Mouse (Mus musculus) stomach, embryonic 16.5 days (tissue): Measurements from ENCODE around the gene Ace3. TPM values are rescaled to one million over a fixed set of nuclear protein-coding genes. Genes with fewer than 3 reads are reported as not detected.
"Not testable (repeated sequence)": the region's sequence is repeated elsewhere in the genome, so short reads cannot be mapped to it uniquely, and the experiment has no call there.

ENCODE experiments used
- ATAC-seq: fragments of 200-750 bp; cut with Nextera tagmentation; 2 replicates; pipeline ENCODE4 v1.8.0; 2017; ENCODE audit warnings: moderate number of reproducible peaks, moderate TSS enrichment; ENCODE audit not compliant: insufficient read depth, low FRiP score
- H3K27ac ChIP-seq: fragments of 300-500 bp; sonication (generic); 2 replicates; pipeline ENCODE4 v1.5.1; 2014; ENCODE audit warnings: low read length
- H3K27me3 ChIP-seq: fragments of 300-500 bp; sonication (generic); 2 replicates; pipeline ENCODE4 v1.6.1; 2014; ENCODE audit warnings: low read length, control low read depth, mixed read lengths; ENCODE audit not compliant: control insufficient read depth, insufficient read depth
- H3K36me3 ChIP-seq: fragments of 300-500 bp; sonication (generic); 2 replicates; pipeline ENCODE4 v1.6.1; 2014; ENCODE audit warnings: low read length; ENCODE audit not compliant: control insufficient read depth, insufficient read depth
- H3K4me1 ChIP-seq: fragments of 300-500 bp; sonication (generic); 2 replicates; pipeline ENCODE4 v1.6.1; 2014; ENCODE audit warnings: low read length, control low read depth, mixed read lengths; ENCODE audit not compliant: control insufficient read depth, insufficient read depth
- H3K4me2 ChIP-seq: fragments of 300-500 bp; sonication (generic); 2 replicates; pipeline ENCODE4 v1.6.1; 2014; ENCODE audit warnings: low read depth, low read length, mixed read lengths
- H3K4me3 ChIP-seq: fragments of 300-500 bp; sonication (generic); replicated peaks from 2 replicates; pipeline ENCODE4 v1.5.1; 2014; ENCODE audit warnings: mild to moderate bottlenecking, low read length
- H3K9ac ChIP-seq: fragments of 300-500 bp; sonication (generic); 2 replicates; pipeline ENCODE4 v1.6.1; 2014; ENCODE audit warnings: low read length
- H3K9me3 ChIP-seq: fragments of 300-500 bp; sonication (generic); replicated peaks from 2 replicates; pipeline ENCODE4 v1.6.1; 2016; ENCODE audit warnings: low read length, control low read depth; ENCODE audit not compliant: control insufficient read depth
- WGBS: fragments of 180-500 bp; shearing (Covaris S2); extraction: QIAGEN DNeasy Blood & Tissue Kit; methylation state at CpG from one replicate; pipeline ENCODE4 v1.1.7; 2014; 5-methylcytosine and 5-hydroxymethylcytosine counted together
- polyA plus RNA-seq: library from polyadenylated mRNA; unstranded; fragments of >200 nt; fragmentation: Nextera tagmentation; extraction: Ambion mirVana; gene quantifications from 2 replicates; pipeline ENCODE4 v1.2.1, GENCODE M21; 2015

Gene Ace3
- polyA plus RNA-seq, 1 experiment from 2014 or later: not detected

- WGBS: 38% methylated on average over 10 of the region's 11 CpGs
- ATAC-seq: no peak
- Histone ChIP-seq H3K4me3 (no peak overlapping the region), H3K27me3 (peaks cover 5% of the 10 kb centered on the region; the same call in 1 of the 2 replicates), H3K9me3 (no peaks in the 10 kb centered on the region), H3K27ac (no peak overlapping the region), H3K4me2 (no peak overlapping the region), H3K9ac (no peak overlapping the region), H3K36me3 (no peaks in the 10 kb centered on the region), H3K4me1 (no peaks in the 10 kb centered on the region)
Observed at GRCm38 (mm10) chr11:106026465-106027151, 32.1 kb downstream of the Ace3 start.

DNA sequence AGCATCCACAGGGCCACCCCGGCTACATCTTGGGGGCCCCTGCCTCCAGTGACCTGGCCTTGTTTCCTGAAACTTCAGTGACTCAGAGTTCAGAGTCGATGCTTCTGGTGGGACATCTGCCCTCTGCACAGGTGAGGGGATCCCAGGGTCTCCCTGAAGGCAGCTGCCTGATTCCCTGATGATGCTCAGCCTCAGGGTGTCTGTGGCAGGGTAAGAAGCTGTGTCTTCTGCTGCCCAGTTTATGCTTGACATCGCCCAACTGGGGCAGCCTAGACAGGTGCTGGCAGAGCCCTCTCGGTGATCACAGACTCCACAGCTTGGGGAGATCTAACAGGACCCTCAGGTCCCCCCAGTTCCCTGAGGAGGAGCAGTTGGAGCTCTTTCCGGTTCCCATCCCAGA, 33.1 kb downstream of the Ace3 start:
- Histone ChIP-seq H3K9me3 (no peaks in the 10 kb centered on the region), H3K4me1 (no peaks in the 10 kb centered on the region), H3K4me2 (no peak overlapping the region), H3K36me3 (no peaks in the 10 kb centered on the region), H3K9ac (no peak overlapping the region), H3K27ac (no peak overlapping the region), H3K27me3 (no peaks in the 10 kb centered on the region), H3K4me3 (no peak overlapping the region)
- ATAC-seq: no peak
- 88% methylated on average over 5 of the region's 5 CpGs for WGBS

DNA sequence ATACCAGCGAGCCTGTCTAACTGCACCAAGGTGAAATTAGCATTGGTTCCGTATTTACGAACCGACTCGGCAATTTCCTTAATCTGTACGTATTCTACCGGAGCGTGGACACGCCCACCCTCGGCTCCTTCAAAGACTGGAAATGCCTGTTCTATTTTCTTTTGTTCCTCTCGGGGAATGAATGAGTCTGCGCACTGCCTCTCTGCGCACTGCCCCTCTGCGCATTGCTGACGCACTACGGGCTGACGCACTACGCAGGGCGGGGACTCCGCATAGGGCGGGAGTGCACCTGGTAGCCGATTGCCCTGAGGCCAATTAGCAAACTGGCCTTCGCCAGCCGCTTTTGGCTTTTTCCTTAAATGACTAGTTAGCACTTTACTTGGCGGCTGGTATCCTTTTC, 37.6 kb downstream of the Ace3 start:
- not testable (repeated sequence) for H3K4me1 ChIP-seq, ATAC-seq, H3K9me3 ChIP-seq, H3K27me3 ChIP-seq, H3K4me2 ChIP-seq, H3K36me3 ChIP-seq
- 18% methylated on average over 3 of the region's 25 CpGs for WGBS
- Histone ChIP-seq H3K27ac (0 out of 2 replicates have a peak overlapping the region, but pooled peaks have one; percentile 27), H3K9ac (0 out of 2 replicates have a peak overlapping the region, but pooled peaks have one; percentile 39), H3K4me3 (peak overlapping the region; percentile 40)

- 0 out of 2 replicates have a peak overlapping the region, but pooled peaks have one; percentile 9 for H3K9ac ChIP-seq
- H3K4me1 ChIP-seq: peaks cover 7% of the 10 kb centered on the region
- H3K36me3 ChIP-seq: no peaks in the 10 kb centered on the region
- H3K4me3 ChIP-seq: 0 out of 2 replicates have a peak overlapping the region, but pooled peaks have one; percentile 9
- peak overlapping the region; percentile 33; the same call in 1 of the 2 replicates for H3K4me2 ChIP-seq
- no peaks in the 10 kb centered on the region for H3K27me3 ChIP-seq
- no peak for ATAC-seq
- 33% methylated on average over 11 of the region's 11 CpGs for WGBS
- H3K27ac ChIP-seq: peak overlapping the region; percentile 66
- no peaks in the 10 kb centered on the region for H3K9me3 ChIP-seq
Observed at GRCm38 (mm10) chr11:106033491-106033919, 39.0 kb downstream of the Ace3 start.

DNA sequence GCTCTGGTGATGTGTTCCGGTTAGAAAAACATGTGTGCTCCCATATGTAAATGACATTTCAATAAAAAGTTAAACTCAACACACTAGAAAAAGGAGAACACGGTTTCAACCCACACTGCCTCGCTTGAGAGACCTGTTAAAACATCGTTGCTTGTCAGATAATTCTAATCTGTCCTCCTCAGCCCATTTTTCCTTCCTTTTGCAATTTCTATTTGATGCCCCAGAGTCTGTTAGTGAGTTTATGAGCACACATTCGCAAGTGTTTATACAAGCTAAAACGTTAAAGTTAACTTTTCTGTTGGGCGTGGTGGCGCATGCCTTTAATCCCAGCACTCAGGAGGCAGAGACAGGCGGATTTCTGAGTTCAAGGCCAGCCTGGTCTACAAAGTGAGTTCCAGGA, 40.5 kb downstream of the Ace3 start:
- Histone ChIP-seq H3K36me3 (no peaks in the 10 kb centered on the region), H3K4me2 (no peak overlapping the region), H3K27me3 (no peaks in the 10 kb centered on the region), H3K4me1 (peaks cover 7% of the 10 kb centered on the region), H3K27ac (no peak overlapping the region), H3K9ac (no peak overlapping the region), H3K9me3 (no peaks in the 10 kb centered on the region), H3K4me3 (no peak overlapping the region)
- ATAC-seq: no peak
- WGBS: 83% methylated on average over 9 of the region's 9 CpGs

DNA sequence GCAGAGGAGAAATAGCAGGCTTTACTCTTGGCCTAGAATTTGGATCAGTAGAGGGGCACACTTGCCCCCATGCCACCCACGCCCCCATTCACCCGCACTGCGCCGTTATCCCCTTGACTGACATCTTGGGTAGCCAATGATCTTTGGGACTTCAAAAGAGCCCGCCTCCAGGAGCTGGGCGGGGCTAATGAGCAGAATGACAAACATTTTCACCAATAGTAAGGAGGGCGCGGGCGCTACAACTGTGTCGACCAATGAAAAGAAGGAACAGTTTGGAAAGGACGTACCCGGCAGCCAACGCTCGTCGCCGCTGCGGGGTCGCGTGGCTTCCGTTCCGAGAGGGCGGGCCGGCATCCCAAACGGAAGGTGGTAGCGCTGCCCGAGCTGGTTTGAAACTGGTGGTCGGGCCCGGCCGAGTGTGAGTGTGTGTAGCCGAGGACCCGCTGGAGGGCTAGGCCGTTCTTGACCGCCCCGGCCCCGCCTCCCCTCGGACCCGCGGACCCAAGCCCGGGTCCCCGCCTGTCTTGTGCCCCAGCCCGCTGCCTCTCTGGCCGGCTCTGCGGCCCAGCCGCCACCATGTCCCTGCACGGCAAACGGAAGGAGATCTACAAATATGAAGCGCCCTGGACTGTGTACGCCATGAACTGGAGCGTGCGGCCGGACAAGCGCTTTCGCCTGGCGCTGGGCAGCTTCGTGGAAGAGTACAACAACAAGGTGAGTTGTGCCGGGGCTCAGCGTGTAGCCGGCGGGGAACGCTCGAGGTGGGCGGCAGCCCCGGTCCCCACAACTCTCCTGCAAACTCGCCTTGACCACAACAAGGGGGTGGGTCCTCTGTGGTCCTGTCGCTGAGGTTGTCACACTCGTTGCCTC, 42.3 kb downstream of the Ace3 start, which contains the start of gene Dcaf7:
Gene Dcaf7 (plus strand): TSS at position 325 of the 870 bp plus-strand sequence.
- H3K9me3 ChIP-seq: no peaks in the 10 kb centered on the region
- peak within 1 kb of the TSS; percentile 96 for H3K4me3 ChIP-seq
- under 1% methylated on average over 66 of the region's 66 CpGs for WGBS
- peak within 1 kb of the TSS; percentile 91 for H3K27ac ChIP-seq
- peaks cover 7% of the 10 kb centered on the region for H3K4me1 ChIP-seq
- no peaks in the 10 kb centered on the region for H3K27me3 ChIP-seq
- H3K4me2 ChIP-seq: peak within 1 kb of the TSS; percentile 89
- peak within 1 kb of the TSS; percentile 91 for H3K9ac ChIP-seq
- ATAC-seq: peak; percentile 99
- no peaks in the 10 kb centered on the region for H3K36me3 ChIP-seq

GRCm38 (mm10) chr11:106037418-106037751, 42.9 kb downstream of the Ace3 start:
- no peak for ATAC-seq
- Histone ChIP-seq H3K4me1 (peaks cover 7% of the 10 kb centered on the region), H3K9me3 (no peaks in the 10 kb centered on the region), H3K4me2 (peak overlapping the region; percentile 89), H3K36me3 (no peaks in the 10 kb centered on the region), H3K4me3 (peak overlapping the region; percentile 96), H3K27me3 (no peaks in the 10 kb centered on the region), H3K27ac (peak overlapping the region; percentile 91), H3K9ac (peak overlapping the region; percentile 91)
- 0% methylated on average over 13 of the region's 13 CpGs for WGBS

DNA sequence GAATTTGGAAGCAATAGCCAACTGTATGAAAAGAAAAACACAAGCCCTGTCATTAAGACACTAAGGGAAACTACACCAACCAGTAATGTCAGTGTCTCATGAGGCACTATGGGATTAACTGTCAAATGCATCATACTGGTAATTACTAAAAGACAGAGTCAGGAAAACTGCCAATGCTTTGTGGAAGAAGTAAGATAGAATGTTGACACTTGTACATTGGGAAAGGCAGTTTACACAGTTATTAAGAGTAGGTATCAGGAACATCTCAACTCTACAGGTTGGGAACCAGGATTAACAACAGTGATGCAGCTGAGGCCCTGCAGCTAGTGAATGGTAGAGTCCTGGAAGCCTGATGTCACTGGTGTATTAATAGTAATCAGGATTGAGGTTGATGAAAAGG, 49.9 kb downstream of the Ace3 start:
- no peaks in the 10 kb centered on the region for H3K27me3 ChIP-seq
- no peak overlapping the region for H3K27ac ChIP-seq
- no peaks in the 10 kb centered on the region for H3K4me1 ChIP-seq
- no peak for ATAC-seq
- H3K4me2 ChIP-seq: no peak overlapping the region
- no peak overlapping the region for H3K4me3 ChIP-seq
- H3K9ac ChIP-seq: no peak overlapping the region
- H3K9me3 ChIP-seq: no peaks in the 10 kb centered on the region
- peaks cover 16% of the 10 kb centered on the region for H3K36me3 ChIP-seq

GRCm38 (mm10) chr11:106045256-106045655, 50.8 kb downstream of the Ace3 start:
- WGBS: 94% methylated on average over 1 of the region's 1 CpGs
- Histone ChIP-seq H3K27ac (no peak overlapping the region), H3K4me1 (no peaks in the 10 kb centered on the region), H3K4me3 (no peak overlapping the region), H3K27me3 (no peaks in the 10 kb centered on the region), H3K36me3 (peaks cover 16% of the 10 kb centered on the region), H3K9ac (no peak overlapping the region), H3K9me3 (no peaks in the 10 kb centered on the region), H3K4me2 (no peak overlapping the region)
- ATAC-seq: no peak
